Mouse (Mus musculus) forebrain, embryonic 13.5 days (tissue): Measurements from ENCODE around the gene Nrp2. TPM values are rescaled to one million over a fixed set of nuclear protein-coding genes. Genes with fewer than 3 reads are reported as not detected.

Experiments used
- ATAC-seq: fragments of 200-750 bp; cut with Nextera tagmentation; 2 replicates; pipeline ENCODE4 v1.8.0; 2017
- H3K27ac ChIP-seq: fragments of 300-500 bp; sonication (generic); 2 replicates; pipeline ENCODE4 v1.5.1; 2015; ENCODE audit warnings: inconsistent platforms, mild to moderate bottlenecking, moderate library complexity
- H3K27me3 ChIP-seq: fragments of 300-500 bp; sonication (generic); 2 replicates; pipeline ENCODE4 v1.6.1; 2015; ENCODE audit warnings: mild to moderate bottlenecking, inconsistent platforms
- H3K36me3 ChIP-seq: fragments of 300-500 bp; sonication (generic); 2 replicates; pipeline ENCODE4 v1.6.1; 2015; ENCODE audit warnings: mild to moderate bottlenecking, inconsistent platforms; ENCODE audit not compliant: poor library complexity, severe bottlenecking
- H3K4me1 ChIP-seq: fragments of 300-500 bp; sonication (generic); 2 replicates; pipeline ENCODE4 v1.6.1; 2015; ENCODE audit warnings: inconsistent platforms
- H3K4me2 ChIP-seq: fragments of 300-500 bp; sonication (generic); 2 replicates; pipeline ENCODE4 v1.6.1; 2015; ENCODE audit warnings: inconsistent platforms, mild to moderate bottlenecking, moderate library complexity
- H3K4me3 ChIP-seq: fragments of 300-500 bp; sonication (generic); 2 replicates; pipeline ENCODE4 v1.5.1; 2015; ENCODE audit warnings: mild to moderate bottlenecking, inconsistent platforms
- H3K9ac ChIP-seq: fragments of 300-500 bp; sonication (generic); 2 replicates; pipeline ENCODE4 v1.6.1; 2015; ENCODE audit warnings: mild to moderate bottlenecking, inconsistent platforms
- H3K9me3 ChIP-seq: fragments of 300-500 bp; sonication (generic); replicated peaks from 2 replicates; pipeline ENCODE4 v1.6.1; 2016; ENCODE audit warnings: inconsistent platforms
- WGBS: fragments of 180-500 bp; shearing (Covaris S2); methylation state at CpG from one replicate; pipeline ENCODE4 v1.1.7; 2015; 5-methylcytosine and 5-hydroxymethylcytosine counted together
- polyA plus RNA-seq: library from polyadenylated mRNA; unstranded; fragments of >200 nt; fragmentation: Nextera tagmentation; extraction: Ambion mirVana; gene quantifications from 2 replicates; pipeline ENCODE4 v1.2.1, GENCODE M21; 2015

Gene Nrp2
- polyA plus RNA-seq = 19.5 and 28.3 TPM in 2 replicates

DNA sequence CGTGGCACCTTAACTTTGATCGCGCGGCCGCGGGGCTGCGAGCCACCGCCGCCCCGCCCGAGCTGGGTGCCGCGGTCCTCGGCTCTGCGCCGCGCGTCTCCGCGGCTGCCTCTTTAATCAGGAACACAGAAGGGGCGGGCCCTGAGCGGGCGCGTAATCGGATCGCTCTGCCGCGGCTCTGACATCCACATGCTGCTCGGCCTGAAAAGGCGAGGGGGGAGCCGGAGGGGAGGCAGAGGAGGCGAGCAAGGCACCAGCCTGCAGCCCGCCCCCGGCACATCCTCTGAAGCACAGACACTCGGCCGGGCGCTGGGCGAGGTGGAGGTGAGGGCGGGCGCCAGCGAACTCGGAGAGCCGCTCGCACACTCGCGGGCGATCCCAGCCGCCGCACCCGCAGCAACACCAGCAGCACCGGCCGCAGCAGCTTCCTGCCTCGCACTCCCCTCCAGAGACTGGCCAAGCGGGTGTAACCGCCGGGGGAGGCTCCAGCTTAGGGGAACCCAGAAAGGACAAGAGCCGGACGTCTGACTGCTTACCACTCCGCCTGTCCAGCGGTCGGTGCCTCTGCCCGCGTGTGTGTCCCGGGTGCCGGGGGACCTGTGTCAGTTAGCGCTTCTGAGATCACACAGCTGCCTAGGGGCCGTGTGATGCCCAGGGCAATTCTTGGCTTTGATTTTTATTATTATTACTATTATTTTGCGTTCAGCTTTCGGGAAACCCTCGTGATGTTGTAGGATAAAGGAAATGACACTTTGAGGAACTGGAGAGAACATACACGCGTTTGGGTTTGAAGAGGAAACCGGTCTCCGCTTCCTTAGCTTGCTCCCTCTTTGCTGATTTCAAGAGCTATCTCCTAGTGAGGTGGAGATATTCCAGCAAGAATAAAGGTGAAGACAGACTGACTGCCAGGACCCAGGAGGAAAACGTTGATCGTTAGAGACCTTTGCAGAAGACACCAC lies at the start of gene Nrp2:
Gene Nrp2, plus strand, starts transcription at position 128 of the 959 bp plus-strand sequence.
- H3K4me2 ChIP-seq = peak within 1 kb of the TSS; percentile 90
- no peaks in the 10 kb centered on the region for H3K9me3 ChIP-seq
- ATAC-seq = peak; percentile 88
- peak within 1 kb of the TSS; percentile 85 for H3K9ac ChIP-seq
- peak within 1 kb of the TSS; percentile 81 for H3K27ac ChIP-seq
- H3K36me3 ChIP-seq = no peaks in the 10 kb centered on the region
- under 1% methylated on average over 69 of the region's 76 CpGs for WGBS
- H3K4me1 ChIP-seq = peaks cover 43% of the 10 kb centered on the region
- H3K27me3 ChIP-seq = peaks cover 64% of the 10 kb centered on the region
- H3K4me3 ChIP-seq = peak within 1 kb of the TSS; percentile 69

DNA sequence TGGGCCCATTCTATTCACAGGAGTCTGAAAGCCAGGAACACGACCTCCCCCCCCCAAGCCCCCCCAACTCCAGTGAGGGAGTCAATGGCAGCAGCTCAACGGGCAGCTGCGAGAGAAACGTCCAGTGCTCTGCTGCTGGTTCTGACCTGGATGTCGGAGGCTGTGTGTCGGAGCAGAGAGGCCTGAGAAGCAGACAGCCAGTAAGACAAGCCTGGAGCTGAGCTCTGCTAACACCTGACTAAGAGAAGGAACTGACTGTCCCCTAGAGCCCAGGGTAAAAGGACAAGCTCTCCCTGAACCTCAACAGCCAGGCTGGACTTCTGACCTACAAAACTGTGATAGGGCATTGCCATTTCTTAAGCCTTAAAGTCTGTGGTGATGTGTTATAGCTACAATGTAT lies 48.6 kb upstream of the Nrp2 start:
- Histone ChIP-seq H3K9me3 (no peaks in the 10 kb centered on the region), H3K27ac (no peak overlapping the region), H3K4me1 (peaks cover 7% of the 10 kb centered on the region; the same call in 1 of the 2 replicates), H3K36me3 (no peaks in the 10 kb centered on the region), H3K27me3 (no peaks in the 10 kb centered on the region), H3K4me2 (no peak overlapping the region), H3K4me3 (no peak overlapping the region), H3K9ac (no peak overlapping the region)
- no peak for ATAC-seq
- WGBS = 61% methylated on average over 6 of the region's 6 CpGs

DNA sequence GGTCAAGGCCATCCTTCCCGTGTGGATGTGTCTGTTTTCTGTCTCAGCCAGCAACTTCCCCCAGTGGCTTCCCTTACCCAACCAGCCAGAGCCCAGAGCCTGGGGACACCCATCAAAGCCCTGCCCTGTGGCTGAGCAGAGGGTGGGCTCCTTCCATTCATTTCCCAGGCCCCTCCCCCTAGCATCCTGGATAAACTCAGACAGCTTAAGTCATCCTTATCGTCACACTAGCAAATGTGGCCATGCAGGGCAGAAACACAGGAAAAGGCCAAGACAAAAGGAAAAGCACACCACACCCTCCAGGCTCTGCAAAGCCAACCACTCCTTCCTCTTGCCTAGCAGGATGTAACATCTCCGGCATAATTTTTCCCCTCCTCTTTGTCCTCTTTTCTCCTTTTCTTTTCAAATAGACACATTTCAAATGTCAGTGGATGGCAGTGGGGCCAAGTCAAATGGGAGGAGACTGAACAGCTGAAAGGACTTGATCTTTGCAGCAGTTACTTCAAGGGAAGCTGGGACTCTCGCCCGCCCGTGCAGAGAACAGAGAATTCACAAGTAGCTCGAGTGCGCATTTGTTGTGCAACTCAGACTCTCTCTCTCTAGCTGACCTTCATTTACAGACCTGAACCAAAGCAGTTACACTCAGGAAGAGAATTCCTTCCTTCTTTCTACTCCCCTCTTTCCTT lies 38.0 kb upstream of the Nrp2 start:
- Histone ChIP-seq H3K9me3 (peaks cover 6% of the 10 kb centered on the region; the same call in 1 of the 2 replicates), H3K4me2 (no peak overlapping the region), H3K36me3 (no peaks in the 10 kb centered on the region), H3K27me3 (no peaks in the 10 kb centered on the region), H3K9ac (no peak overlapping the region), H3K4me1 (no peaks in the 10 kb centered on the region), H3K4me3 (no peak overlapping the region), H3K27ac (no peak overlapping the region)
- no peak for ATAC-seq
- 60% methylated on average over 8 of the region's 8 CpGs for WGBS

DNA sequence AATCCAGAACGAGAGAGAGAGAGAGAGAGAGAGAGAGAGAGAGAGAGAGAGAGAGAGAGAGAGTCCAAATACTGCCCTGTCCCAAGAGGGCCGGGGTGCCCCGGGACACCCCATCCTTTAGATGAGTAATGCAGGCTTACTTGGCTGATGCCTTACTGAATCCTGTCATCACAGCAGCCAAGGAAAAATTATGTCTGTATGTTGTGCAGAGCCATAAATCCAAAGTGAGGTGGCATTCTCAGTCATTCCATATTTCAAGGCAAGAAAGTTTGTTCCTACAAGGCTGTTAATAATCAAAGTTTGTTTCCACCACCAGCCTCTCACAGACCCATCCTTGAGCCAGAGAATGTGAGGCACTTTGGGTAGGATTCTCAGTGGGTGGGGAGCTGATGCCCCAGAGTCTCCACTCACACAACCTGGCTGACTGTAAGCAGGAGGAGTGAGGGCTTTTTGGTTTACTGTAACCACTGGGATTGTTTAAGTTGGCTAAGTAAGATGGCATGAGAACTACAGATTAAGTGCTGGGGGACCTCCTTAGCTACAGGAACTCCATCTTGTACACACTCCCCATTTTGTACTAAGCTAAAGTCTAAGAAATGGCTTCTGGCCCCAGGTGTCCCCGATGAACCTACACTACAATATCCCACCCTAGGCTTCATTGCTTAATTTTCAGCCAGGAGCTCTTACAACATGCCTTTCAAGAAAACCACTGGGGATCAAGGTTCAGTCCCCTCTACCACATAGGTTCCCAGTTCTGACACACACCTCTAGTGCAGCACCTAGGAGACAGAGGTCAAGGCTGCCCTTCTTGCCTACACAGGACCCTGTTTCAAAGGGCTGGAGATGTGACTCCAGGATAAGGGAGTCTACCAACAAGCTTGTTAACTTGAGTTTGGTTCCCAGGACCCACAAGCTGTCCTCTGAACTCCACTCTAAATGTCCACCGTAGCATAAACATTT lies 37.0 kb upstream of the Nrp2 start:
- no peak overlapping the region for H3K27ac ChIP-seq
- no peak overlapping the region for H3K9ac ChIP-seq
- H3K4me3 ChIP-seq = no peak overlapping the region
- no peaks in the 10 kb centered on the region for H3K4me1 ChIP-seq
- 90% methylated on average over 5 of the region's 5 CpGs for WGBS
- no peaks in the 10 kb centered on the region for H3K27me3 ChIP-seq
- no peak overlapping the region for H3K4me2 ChIP-seq
- H3K9me3 ChIP-seq = peaks cover 6% of the 10 kb centered on the region; the same call in 1 of the 2 replicates
- no peak for ATAC-seq
- H3K36me3 ChIP-seq = no peaks in the 10 kb centered on the region

DNA sequence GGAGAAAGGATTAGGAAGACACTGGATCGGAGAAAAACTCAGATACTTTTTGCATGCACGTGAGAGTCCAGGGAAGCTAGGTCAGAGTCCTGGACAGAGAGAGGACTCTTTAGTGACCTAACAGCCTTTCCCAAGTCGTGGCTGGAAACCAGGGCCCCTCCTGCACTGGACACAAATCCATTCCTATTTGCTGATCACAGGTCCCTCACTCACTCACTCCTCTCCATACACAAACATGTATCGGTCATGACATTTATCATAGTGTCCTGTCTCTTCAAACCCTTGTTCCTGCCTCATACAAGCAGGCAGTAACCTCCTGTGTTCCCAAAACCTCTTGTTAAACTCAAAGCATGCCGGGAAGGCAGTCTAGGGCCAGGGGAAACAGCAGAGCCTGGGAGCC lies 36.3 kb upstream of the Nrp2 start:
- H3K4me3 ChIP-seq = no peak overlapping the region
- ATAC-seq = no peak
- H3K36me3 ChIP-seq = no peaks in the 10 kb centered on the region
- H3K4me2 ChIP-seq = no peak overlapping the region
- 82% methylated on average over 5 of the region's 5 CpGs for WGBS
- no peak overlapping the region for H3K9ac ChIP-seq
- peaks cover 6% of the 10 kb centered on the region; the same call in 1 of the 2 replicates for H3K9me3 ChIP-seq
- no peak overlapping the region for H3K27ac ChIP-seq
- no peaks in the 10 kb centered on the region for H3K4me1 ChIP-seq
- no peaks in the 10 kb centered on the region for H3K27me3 ChIP-seq

DNA sequence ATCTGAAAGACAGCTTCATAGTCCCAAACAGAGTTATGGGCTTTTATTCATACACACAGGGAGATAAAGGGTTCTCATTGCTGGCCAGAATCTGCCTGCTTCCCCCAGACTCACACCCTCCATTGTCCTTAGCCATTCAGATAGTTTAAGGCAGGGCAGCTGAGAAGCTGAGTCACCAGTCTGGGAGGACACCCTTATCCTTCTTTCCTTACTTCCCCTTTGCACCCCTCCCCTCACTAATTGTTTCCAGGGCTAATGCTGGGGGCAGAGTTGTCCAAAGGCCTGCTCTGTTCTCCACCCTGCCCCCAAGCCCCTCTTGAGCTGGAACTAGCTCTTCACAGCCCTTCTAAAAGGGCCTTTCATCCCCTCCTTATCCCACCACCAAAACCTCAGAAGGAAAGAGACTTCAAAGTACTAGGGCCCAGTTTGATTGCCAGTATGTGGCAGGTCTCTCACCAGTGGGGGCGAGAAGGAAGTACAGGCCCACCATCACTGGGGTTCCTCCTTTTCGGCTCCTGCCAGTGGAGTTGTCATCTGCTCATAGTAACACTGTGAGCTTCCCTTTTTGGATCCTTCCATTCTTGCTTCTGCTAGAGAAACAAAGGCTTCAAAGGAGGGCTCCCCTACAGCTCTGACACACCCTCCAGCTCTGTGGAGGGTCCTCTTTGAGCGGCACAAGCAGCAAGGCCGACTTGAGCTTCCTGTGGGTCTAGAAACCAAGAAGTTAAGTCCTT lies 24.3 kb upstream of the Nrp2 start:
- WGBS = 42% methylated on average over 4 of the region's 4 CpGs
- no peaks in the 10 kb centered on the region for H3K36me3 ChIP-seq
- H3K4me2 ChIP-seq = no peak overlapping the region
- ATAC-seq = no peak
- H3K27me3 ChIP-seq = no peaks in the 10 kb centered on the region
- no peak overlapping the region for H3K4me3 ChIP-seq
- no peak overlapping the region for H3K9ac ChIP-seq
- peaks cover 20% of the 10 kb centered on the region for H3K4me1 ChIP-seq
- no peak overlapping the region; the same call in 1 of the 2 replicates for H3K27ac ChIP-seq
- H3K9me3 ChIP-seq = no peaks in the 10 kb centered on the region

DNA sequence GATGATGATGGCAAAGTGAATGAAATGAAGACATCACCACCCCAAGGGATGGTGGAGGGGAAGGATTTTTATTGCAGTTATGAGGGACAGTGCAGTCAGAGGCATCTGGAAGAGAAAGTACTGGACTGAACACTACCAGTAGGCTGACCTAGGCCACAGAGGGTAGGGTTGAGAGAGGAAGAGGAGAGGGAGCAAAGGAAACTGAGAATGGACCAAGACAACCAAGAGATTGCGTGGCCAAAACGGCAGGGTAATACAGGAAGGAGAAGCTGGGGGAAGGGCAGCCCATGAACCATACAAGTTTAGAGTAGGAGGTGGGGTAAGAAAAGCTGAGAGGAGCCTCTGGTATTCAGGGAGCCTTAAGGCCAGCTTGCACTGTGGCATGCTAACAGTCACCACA lies 23.6 kb upstream of the Nrp2 start:
- H3K4me3 ChIP-seq = no peak overlapping the region
- H3K36me3 ChIP-seq = no peaks in the 10 kb centered on the region
- H3K4me1 ChIP-seq = peaks cover 20% of the 10 kb centered on the region
- no peak for ATAC-seq
- no peak overlapping the region for H3K4me2 ChIP-seq
- H3K27me3 ChIP-seq = no peaks in the 10 kb centered on the region
- no peak overlapping the region for H3K27ac ChIP-seq
- 92% methylated on average over 2 of the region's 2 CpGs for WGBS
- H3K9me3 ChIP-seq = no peaks in the 10 kb centered on the region
- H3K9ac ChIP-seq = no peak overlapping the region

DNA sequence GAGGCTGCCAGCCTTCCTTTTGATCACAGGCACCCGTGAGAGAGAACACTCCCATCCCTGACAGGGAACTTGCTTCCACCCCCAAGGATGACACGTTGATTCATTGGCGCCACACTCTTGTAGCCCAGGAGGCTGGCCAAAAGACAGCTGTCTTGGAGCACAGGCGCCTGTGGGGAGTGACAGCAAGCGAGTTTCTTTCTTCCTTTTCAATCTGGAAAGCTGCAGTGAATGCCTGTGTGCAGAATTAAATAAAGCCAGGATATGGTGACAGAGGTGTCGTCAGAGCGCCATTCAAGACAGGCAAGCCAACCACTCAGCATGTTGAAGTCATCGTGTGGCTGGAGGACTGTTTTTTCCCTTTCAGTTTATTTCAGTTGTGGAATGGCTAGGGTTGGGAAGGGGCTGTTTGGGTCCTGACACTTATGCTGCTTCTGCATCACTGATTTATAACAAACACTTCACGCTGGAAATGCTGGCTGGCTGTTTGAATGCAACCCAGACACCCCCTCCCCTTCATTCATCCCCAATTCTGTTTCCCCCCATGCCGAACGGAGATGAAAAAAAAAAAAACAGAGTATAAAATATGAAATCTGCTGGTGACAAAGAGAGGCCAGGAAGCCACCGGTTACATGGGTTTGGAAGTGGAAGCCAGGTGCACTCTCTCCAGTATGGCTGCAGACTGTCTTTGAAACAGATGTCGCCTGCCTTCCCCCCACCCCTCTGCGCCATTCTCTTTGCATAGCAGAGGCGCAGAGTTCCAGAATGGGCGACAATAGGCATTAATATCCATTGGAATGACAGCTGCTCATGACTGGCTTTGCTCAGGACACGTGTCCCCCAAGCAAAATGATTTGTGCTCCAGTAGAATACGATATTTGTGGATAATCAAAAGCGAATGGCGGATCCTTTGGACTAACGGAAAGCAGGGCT lies 20.4 kb upstream of the Nrp2 start:
- Histone ChIP-seq H3K9me3 (no peaks in the 10 kb centered on the region), H3K36me3 (no peaks in the 10 kb centered on the region), H3K4me2 (peak overlapping the region; percentile 48), H3K4me3 (no peak overlapping the region), H3K27ac (peak overlapping the region; percentile 76), H3K9ac (no peak overlapping the region; the same call in 1 of the 2 replicates), H3K4me1 (peaks cover 20% of the 10 kb centered on the region), H3K27me3 (no peaks in the 10 kb centered on the region)
- ATAC-seq = peak; percentile 77
- WGBS = 27% methylated on average over 21 of the region's 21 CpGs

DNA sequence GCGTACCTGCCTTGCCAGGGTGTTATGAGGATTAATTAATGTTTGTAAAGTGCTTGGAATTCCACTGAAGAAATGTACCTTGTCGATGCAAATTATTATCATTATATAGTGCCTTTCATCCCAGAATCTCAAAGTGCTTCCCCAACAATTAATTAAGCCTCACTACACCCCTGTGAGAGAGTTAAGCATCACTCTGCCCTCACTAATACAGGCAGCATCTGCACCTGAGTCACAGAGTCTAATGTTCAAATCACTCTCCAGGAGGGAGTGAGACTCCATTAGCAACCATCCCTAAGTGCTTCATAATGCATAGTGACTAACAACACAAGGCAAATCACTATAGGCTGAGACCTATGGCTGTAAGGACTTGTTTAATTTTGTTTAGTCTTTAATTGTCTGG lies 19.6 kb upstream of the Nrp2 start:
- Histone ChIP-seq H3K27ac (no peak overlapping the region), H3K9ac (no peak overlapping the region), H3K4me3 (no peak overlapping the region), H3K9me3 (no peaks in the 10 kb centered on the region), H3K4me1 (peaks cover 20% of the 10 kb centered on the region), H3K27me3 (no peaks in the 10 kb centered on the region), H3K36me3 (no peaks in the 10 kb centered on the region), H3K4me2 (no peak overlapping the region)
- WGBS = 58% methylated on average over 2 of the region's 2 CpGs
- no peak; the same call in 1 of the 2 replicates for ATAC-seq

DNA sequence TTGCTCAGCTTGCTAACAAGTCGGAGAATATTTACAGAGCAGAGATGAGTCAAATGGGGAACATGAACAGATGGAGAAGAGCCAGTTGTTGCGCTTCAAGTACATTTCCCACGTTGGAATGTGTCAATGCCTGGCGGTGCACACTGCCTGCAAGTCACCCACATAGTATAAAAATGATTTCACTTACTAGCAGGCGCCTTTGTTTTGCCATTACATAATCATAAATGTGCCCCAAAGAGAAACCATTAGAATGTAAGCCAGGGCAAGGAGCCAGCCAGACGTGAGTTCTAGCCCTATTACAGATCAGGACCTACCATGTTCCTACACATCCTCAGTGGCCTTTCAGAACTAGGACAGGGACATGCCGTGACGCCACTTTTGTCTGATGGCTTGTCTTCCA lies 15.6 kb upstream of the Nrp2 start:
- Histone ChIP-seq H3K9ac (no peak overlapping the region), H3K27me3 (no peaks in the 10 kb centered on the region), H3K4me3 (no peak overlapping the region), H3K36me3 (no peaks in the 10 kb centered on the region), H3K4me1 (peaks cover 12% of the 10 kb centered on the region), H3K9me3 (no peaks in the 10 kb centered on the region), H3K4me2 (no peak overlapping the region), H3K27ac (no peak overlapping the region)
- no peak for ATAC-seq
- 87% methylated on average over 8 of the region's 8 CpGs for WGBS
